13 mouse cellular contexts compared by ENCODE assay signal in the genomic region with DNA sequence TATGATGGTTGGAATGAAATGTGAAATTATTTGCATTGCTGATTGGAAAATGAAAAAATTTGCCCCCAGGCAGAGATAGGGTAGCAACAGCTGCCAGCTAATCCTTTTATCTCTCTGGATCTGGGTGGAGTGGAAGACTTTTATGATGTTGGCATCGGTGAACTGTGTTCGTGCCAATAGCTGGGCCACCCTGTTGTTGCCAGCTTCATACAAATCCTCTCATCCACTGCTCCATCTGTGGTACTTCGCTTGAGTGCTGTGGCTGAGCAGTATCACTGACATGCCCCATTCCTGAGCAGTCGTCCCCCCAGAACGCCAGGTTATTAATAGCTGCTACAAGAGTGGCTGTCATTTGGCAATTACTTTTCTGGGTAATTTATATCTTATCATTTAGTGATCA.
DNase-seq lines count a peak whose midpoint lies in the region; TF ChIP-seq lines count a peak whose summit lies in the region.
"Had no signal": no experiment of that assay in that cellular context is flagged by ENCODE, and none has a peak within 500 bp of the region (broad histone marks: within the 10 kb centered on the region; RNA-seq: fewer than 3 reads in every experiment).

No protein-coding gene starts in this region.

- 0 out of 2 replicates have a peak overlapping the region, but pooled peaks have one; percentile 18 for H3K27ac ChIP-seq in layer of hippocampus, adult 2 months
- H3K27ac ChIP-seq: intestine, embryonic 15.5 days; limb, embryonic 12.5 days had no signal

- H3K4me3 ChIP-seq in layer of hippocampus, adult 2 months = no peak overlapping the region
- H3K4me3 ChIP-seq: intestine, embryonic 15.5 days; limb, embryonic 12.5 days had no signal

- no peak for TF ChIP-seq POLR2A in brain, embryonic 14.5 days (IDR thresholded peaks at IDR 0.05; ENCODE audit: borderline replicate concordance, extremely low read depth, insufficient read depth, insufficient read length, poor library complexity, severe bottlenecking)

- no peak for TF ChIP-seq CTCF in layer of hippocampus, adult 2 months (conservative IDR thresholded peaks at IDR 0.05)
- TF ChIP-seq CTCF in brain, embryonic 14.5 days (IDR thresholded peaks at IDR 0.05; ENCODE audit: borderline replicate concordance, extremely low read depth, insufficient read depth, insufficient read length) = no peak

- peak; percentile 9 for DNase-seq in adrenal gland, postnatal 10 days
- no peak for DNase-seq in adrenal gland, adult 18-20 months (ENCODE audit: low spot score in 2 of 2)
- peak in 1 of 2 experiments; percentile 32 for DNase-seq in layer of hippocampus, adult 2 months (ENCODE audit: low spot score in 2 of 2)
- no peak for DNase-seq in layer of hippocampus, adult 9-10 months (ENCODE audit: low spot score)
- DNase-seq in brain, embryonic 14.5 days (ENCODE audit: low read depth) = peak; percentile 66
- peak; percentile 40 for DNase-seq in fat pad, adult 2 months (ENCODE audit: extremely low read depth, low read depth, low spot score)
- DNase-seq in kidney, postnatal 10 days = no peak
- no peak for DNase-seq in heart, adult 8-10 months (ENCODE audit: low spot score)
- DNase-seq: B cell, adult 2 months; lung, embryonic 14.5 days; thymus, adult 18-20 months had no signal

Comparison
In these comparisons a context has a peak if more than half of its experiments do, and no peak if none do; other contexts are left out.
1. DNase-seq: peak in adrenal gland, postnatal 10 days (single experiment), brain, embryonic 14.5 days (single experiment) and fat pad, adult 2 months (single experiment); none in adrenal gland, adult 18-20 months (0 of 2), layer of hippocampus, adult 9-10 months (single experiment), kidney, postnatal 10 days (single experiment) and heart, adult 8-10 months (single experiment).